Mouse (Mus musculus) testis, postnatal 14 days (tissue): Measurements from ENCODE around the gene Kcnmb3.

Source experiments
- DNase-seq: peaks from one replicate; pipeline ENCODE4 v3.0.0; 2021; ENCODE audit warnings: low spot score

Gene Kcnmb3

DNA sequence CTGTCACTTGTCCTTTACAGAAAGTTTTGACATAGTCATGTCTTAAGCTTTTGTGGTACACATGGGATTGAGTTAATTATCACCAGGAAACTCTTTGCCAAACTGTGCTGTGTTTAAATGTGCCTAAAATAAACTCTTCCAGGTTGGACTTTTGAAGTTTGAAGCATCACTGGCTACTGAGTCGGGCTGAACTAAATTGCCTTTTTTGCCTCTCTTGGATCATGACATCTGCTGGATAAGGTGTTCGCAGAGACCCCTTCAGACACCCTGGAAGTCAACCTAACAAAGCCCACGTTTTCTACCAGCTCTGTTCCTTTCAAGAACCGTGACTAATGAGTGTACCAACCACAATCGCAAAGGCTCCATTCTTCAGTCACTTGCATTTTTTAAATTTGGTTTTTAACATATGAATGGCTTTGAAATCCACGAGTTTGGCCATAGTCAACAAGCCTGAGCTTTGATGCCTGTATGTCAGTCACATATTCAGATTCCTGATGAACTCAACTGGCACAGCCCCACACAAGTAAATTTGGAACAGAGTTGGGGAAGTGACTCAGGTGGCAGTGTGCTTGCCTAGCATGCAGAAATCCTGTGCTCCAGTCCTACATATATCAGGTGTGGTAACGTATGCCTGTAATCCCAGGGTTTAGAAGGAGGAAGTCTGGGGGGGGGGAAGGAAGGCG, 3.2 kb upstream of the Kcnmb3 start:
- DNase-seq: no peak

- no peak for DNase-seq
Observed at GRCm38 (mm10) chr3:32494387-32495087, 2.5 kb upstream of the Kcnmb3 start.

DNA sequence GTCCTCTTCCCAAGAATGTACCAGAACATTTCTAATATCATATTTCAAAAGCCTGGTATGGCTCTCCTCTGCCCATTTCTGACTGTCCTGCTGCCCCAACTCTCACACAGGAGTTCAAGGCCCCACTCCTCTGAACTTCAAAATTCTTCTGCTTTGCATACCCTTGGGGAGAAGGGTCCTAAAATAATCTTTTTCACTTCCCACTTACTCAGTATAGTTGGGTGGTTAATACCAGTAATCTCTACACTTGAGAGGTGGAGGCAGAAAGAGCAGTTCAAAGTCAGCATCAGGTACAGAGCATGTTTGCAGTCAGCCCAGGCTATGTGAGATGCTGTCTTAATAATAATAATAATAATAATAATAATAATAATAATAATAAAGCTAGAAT, 1.1 kb downstream of the Kcnmb3 start:
- no peak for DNase-seq

DNA sequence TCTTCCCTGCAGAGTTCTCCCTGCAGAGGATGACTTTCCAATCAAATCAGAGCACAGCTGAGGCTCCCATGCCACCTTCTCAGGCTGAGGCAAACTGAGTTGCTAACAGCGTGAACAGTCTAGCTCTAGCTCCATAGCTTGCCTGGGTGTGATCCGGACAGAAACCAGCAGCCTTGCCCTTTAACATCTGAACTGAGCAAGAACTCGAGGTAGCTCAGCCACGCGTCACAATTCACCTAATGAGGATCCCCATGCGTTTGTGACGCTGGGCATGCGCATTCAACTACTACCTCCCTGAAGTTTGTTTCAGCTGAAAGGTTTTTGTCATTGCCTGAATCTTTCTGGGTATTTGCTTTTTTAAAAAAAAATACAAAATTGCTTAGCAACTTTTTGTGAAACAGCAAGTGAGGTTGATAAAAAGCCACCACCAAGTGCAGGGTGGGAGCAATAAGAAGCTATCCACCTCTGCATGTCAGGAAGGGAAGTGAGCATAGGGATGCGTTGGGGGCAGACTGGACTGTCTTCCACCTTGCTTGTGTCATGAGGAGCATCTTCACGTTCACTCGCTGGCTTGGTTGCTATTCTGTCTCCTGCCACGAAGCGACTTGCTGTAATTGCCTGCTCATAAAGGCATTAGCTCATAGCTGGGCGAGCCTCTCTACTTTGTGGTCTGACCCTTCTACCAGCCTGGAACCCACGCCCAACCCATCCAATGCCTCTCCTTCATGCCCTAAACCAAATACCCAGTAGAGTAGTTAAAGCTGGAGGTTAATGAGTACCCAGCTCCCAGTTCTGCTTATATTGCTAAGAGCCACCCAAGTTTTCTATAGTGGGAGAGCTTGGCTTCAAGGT, 1.7 kb downstream of the Kcnmb3 start:
- no peak for DNase-seq

GRCm38 (mm10) chr3:32488172-32488571, 3.9 kb downstream of the Kcnmb3 start:
- no peak for DNase-seq

- no peak for DNase-seq
Observed at GRCm38 (mm10) chr3:32486543-32486942, 5.5 kb downstream of the Kcnmb3 start.

- no peak for DNase-seq
Observed at GRCm38 (mm10) chr3:32483035-32483434, 9.0 kb downstream of the Kcnmb3 start.

DNA sequence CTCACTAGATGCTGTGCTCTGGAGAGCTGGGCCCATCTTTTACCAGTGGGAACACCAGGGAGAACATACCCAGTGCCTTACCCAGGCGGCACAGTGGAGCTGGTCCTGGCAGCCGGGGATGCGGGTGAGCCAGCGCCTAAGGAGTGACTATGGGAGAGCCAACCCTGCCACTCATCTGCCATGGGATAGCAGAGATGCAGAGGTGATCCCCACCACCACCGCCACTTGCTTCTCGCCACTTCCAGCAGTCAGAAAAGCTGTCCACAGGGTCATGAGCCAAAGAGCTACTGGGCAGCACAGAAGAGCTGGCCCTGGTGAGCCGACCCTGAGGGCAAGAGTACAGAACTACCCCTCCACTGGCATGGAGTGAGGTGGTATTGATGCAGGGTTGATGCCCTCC, 12.1 kb downstream of the Kcnmb3 start:
- DNase-seq: no peak

- DNase-seq: no peak
Observed at GRCm38 (mm10) chr3:32473184-32473583, 18.8 kb downstream of the Kcnmb3 start.

DNA sequence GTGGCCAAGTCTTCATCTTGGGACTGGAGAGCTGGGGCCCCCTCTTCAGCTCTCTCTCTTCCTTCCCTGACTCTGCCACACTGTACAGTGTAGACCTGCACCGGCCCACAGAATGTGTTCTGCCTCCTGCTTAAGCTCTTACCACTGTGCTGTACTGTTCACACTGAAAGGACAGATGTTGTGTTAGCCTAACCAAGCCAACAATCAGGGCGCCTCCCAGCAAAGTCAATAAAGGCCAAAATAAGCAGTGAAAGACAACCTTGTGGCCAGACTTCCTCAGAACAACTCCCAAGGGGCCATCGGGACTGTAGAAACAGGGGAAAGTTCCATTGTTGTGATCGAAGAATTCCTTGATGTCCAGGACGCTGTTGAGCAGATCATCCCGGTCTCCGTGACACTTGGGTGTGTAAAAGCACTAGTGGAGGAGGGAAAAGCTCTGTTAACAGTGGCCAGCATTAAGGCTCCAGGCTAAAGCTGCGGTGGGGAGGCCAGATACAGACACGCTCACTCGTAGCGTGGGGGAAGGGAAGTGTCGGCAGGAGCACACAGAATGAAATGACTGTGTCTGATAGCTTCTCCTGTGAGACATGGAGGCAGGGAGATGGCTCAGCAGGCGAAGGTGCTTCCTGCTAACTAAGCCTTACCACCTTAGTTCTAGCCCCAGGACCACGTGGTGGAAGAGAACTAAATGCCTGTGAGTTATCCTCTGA, 19.7 kb downstream of the Kcnmb3 start:
- DNase-seq: no peak

DNA sequence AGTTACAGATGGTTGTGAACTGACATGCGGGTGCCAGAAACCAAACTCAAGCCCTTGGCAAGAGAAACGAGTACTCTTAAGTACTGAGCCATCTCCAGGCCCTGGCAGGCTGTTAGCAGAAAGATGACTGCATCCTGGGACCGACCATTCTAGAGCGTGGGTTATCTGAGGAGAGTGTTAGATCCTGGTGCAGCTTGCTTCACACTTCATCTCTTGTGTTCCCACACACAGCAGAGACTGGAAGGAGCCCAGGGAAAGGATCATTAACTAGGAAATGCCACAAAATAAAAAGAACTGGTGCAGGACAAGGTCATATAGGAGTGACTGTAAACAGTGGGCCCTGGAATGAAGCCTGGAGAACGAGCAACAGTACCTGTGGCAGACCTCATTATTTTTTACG, 20.9 kb downstream of the Kcnmb3 start:
- DNase-seq: no peak

DNA sequence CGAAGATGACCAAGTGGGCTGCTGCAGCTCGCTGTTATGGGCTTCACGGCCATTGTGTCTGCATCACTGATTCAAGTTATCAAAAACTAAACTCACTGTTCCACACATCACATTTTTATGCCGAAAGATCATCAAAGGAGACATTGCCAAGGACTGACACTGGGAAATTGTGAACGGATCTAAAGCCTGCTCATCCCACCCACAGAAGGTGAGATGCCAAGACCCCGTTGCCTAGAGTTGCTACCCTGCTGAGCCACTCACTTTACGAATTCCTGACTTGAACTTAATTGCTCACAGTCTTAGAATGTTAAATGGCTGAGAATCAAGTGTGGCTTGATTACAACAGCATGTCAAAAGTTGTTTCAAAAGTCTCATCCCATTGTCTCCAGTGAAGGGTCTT, 21.6 kb downstream of the Kcnmb3 start:
- DNase-seq: no peak

GRCm38 (mm10) chr3:32468411-32468810, 23.6 kb downstream of the Kcnmb3 start:
- DNase-seq: no peak

- DNase-seq: no peak
Observed at GRCm38 (mm10) chr3:32467321-32467720, 24.7 kb downstream of the Kcnmb3 start.

GRCm38 (mm10) chr3:32459777-32460176, 32.3 kb downstream of the Kcnmb3 start:
- DNase-seq: no peak

GRCm38 (mm10) chr3:32454329-32455021, 37.6 kb downstream of the Kcnmb3 start:
- no peak for DNase-seq

- DNase-seq: no peak
Observed at GRCm38 (mm10) chr3:32441710-32442109, 50.3 kb downstream of the Kcnmb3 start.

DNA sequence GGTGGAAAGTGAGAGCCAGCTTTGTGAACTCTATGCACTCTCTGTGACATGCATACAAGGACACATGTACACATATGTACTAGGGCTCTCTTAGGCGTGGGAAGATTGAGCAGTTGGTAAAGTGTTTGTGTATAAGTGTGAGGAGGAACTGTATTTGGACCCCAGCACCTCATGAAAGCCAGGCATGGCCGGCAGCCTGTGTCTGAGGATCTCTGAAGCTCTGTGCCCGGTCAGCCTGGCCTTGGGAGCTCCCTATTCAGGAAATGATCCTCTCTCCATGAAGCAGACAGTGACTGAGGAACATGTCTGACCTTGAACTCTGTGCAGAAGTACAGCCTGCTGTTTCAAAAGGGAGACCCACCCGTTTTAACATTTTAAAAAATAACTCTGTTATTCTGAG, 53.3 kb downstream of the Kcnmb3 start:
- DNase-seq: no peak

GRCm38 (mm10) chr3:32437820-32438219, 54.2 kb downstream of the Kcnmb3 start:
- DNase-seq: no peak

DNA sequence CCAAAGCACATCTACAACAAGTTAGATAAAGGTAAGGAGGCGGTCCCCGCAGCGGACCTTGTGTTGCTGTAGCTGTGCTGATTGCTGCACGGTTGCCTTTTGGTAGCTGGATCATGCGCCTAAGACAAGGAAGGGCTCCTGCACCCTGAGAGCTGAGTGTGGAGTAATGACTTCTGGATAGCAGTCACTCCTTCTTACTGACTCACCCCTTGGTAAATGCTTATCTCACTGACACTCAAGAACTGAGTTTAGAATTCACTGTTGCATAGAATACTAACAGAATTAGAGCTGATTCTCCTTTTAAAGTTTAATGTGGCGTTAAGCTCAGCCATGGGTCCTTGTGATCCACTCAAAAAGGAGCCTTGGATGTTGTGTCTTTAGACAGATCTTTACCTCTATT, 54.7 kb downstream of the Kcnmb3 start:
- no peak for DNase-seq

DNA sequence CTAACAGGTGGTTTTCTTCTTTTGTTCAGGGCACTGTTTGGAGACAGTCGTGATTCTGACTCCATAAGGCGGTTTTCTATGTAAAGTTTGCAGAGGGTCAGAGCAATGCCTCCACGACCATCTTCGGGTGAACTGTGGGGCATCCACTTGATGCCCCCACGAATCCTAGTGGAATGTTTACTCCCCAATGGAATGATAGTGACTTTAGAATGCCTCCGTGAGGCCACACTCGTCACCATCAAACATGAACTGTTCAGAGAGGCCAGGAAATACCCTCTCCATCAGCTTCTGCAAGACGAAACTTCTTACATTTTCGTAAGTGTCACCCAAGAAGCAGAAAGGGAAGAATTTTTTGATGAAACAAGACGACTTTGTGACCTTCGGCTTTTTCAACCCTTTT, 55.9 kb downstream of the Kcnmb3 start:
- no peak for DNase-seq

DNA sequence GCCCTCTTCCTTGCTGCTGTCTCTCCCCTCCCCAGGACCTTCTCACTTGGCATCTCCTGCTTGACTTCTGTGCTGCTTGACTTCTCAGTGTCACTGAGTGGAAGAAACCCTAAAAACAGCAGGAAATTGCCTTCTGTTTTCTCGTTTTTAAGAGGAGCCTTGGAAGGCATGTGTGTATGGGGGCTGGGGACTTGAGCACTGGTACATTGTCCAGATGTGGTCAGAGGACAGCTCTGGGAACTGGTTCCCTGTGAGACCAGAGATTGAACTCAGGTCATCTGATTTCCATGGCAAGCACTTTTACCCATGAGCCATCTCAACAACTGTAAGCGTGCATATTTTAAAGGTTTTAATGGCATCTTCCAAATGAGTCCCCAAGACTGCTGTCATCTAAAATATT, 58.0 kb downstream of the Kcnmb3 start:
- no peak for DNase-seq
